Mouse (Mus musculus): ENCODE data around the gene Zfp13. TPM values are rescaled to one million over a fixed set of nuclear protein-coding genes. Genes with fewer than 3 reads are reported as not detected.

Zfp13 gene
- polyA plus RNA-seq, 1 experiment, result 2.9 TPM

DNA sequence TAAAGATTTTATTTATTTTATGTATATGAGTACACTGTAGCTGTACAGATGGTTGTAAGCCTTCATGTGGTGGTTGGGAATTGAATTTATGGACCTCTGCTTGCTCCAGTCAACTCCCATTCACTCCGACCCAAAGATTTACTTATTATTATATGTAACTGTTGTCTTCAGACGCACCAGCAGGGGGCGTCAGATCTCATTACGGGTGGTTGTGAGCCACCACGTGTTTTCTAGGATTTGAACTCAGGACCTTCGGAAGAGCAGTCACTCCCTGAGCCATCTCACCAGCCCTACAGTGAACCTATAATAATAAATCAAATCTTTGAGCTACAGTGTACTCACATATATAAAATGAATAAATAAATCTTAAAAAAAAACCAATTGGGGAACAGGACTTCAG is 27.2 kb downstream of the Zfp13 start:
- Histone ChIP-seq H3K27me3 (ENCODE audit: control insufficient read depth, insufficient read depth, low read length) (no peaks in the 10 kb centered on the region), H3K4me1 (ENCODE audit: control insufficient read depth, insufficient read depth, insufficient read length) (no peaks in the 10 kb centered on the region), H3K4me3 (ENCODE audit: extremely low read depth, insufficient read depth, insufficient read length) (no peak overlapping the region), H3K27ac (ENCODE audit: insufficient read depth, low read length) (no peak overlapping the region), H3K36me3 (ENCODE audit: control insufficient read depth, insufficient read depth, low read length) (no peaks in the 10 kb centered on the region)
- DNase-seq (ENCODE audit: low read depth in 1 of 2, low spot score in 2 of 2), result no peak
- 76% methylated on average over 6 of the region's 6 CpGs for WGBS
- TF ChIP-seq POLR2A (IDR thresholded peaks at IDR 0.05; ENCODE audit: low read depth, low read length), result no peak
- no peak for TF ChIP-seq CTCF (IDR thresholded peaks at IDR 0.05; ENCODE audit: extremely low read depth, insufficient read depth, insufficient read length, insufficient replicate concordance)

GRCm38 (mm10) chr17:23571084-23571483 is 28.2 kb downstream of the Zfp13 start:
- no peak for TF ChIP-seq POLR2A (IDR thresholded peaks at IDR 0.05; ENCODE audit: low read depth, low read length)
- TF ChIP-seq CTCF (IDR thresholded peaks at IDR 0.05; ENCODE audit: extremely low read depth, insufficient read depth, insufficient read length, insufficient replicate concordance), result no peak
- no peak overlapping the region for H3K4me3 ChIP-seq (ENCODE audit: extremely low read depth, insufficient read depth, insufficient read length)
- H3K4me1 ChIP-seq (ENCODE audit: control insufficient read depth, insufficient read depth, insufficient read length), result no peaks in the 10 kb centered on the region
- 23% methylated on average over 5 of the region's 5 CpGs for WGBS
- H3K27me3 ChIP-seq (ENCODE audit: control insufficient read depth, insufficient read depth, low read length), result no peaks in the 10 kb centered on the region
- DNase-seq (ENCODE audit: low read depth in 1 of 2, low spot score in 2 of 2), result no peak
- no peaks in the 10 kb centered on the region for H3K36me3 ChIP-seq (ENCODE audit: control insufficient read depth, insufficient read depth, low read length)
- no peak overlapping the region for H3K27ac ChIP-seq (ENCODE audit: insufficient read depth, low read length)

- no peak for TF ChIP-seq POLR2A (IDR thresholded peaks at IDR 0.05; ENCODE audit: low read depth, low read length)
- TF ChIP-seq CTCF (IDR thresholded peaks at IDR 0.05; ENCODE audit: extremely low read depth, insufficient read depth, insufficient read length, insufficient replicate concordance), result peak; percentile 62; the same call in 1 of the 2 replicates
- H3K27ac ChIP-seq (ENCODE audit: insufficient read depth, low read length), result no peak overlapping the region
- H3K4me1 ChIP-seq (ENCODE audit: control insufficient read depth, insufficient read depth, insufficient read length), result 0 out of 2 replicates have a peak, but pooled peaks cover under 1% of the 10 kb centered on the region
- H3K36me3 ChIP-seq (ENCODE audit: control insufficient read depth, insufficient read depth, low read length), result no peaks in the 10 kb centered on the region
- WGBS, result 30% methylated on average over 6 of the region's 6 CpGs
- peak; percentile 31 to 49 for DNase-seq (ENCODE audit: low read depth in 1 of 2, low spot score in 2 of 2)
- H3K4me3 ChIP-seq (ENCODE audit: extremely low read depth, insufficient read depth, insufficient read length), result no peak overlapping the region
- no peaks in the 10 kb centered on the region for H3K27me3 ChIP-seq (ENCODE audit: control insufficient read depth, insufficient read depth, low read length)
Observed at GRCm38 (mm10) chr17:23570017-23570416, 29.3 kb downstream of the Zfp13 start.

DNA sequence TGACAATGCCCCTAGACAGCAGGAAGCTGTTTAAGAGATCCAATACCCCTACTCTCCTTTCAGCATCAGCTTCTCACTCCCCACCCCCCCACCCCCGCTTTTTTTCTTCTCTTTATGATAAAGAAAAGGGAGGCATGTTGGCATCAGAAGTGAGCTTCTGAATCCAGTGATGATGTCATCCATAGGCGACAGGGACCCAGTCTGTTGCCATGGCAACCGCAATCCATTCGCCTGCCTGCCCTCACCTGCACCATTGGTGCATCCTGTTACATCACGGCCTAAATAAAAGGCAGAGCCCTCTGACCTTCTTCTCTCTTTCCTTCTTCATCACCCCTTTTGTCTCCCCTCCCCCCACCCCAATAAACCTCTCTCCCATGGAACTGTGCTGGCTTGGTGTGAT is 30.9 kb downstream of the Zfp13 start:
- WGBS, result 71% methylated on average over 5 of the region's 5 CpGs
- DNase-seq (ENCODE audit: low read depth in 1 of 2, low spot score in 2 of 2), result no peak
- Histone ChIP-seq H3K27me3 (ENCODE audit: control insufficient read depth, insufficient read depth, low read length) (no peaks in the 10 kb centered on the region), H3K36me3 (ENCODE audit: control insufficient read depth, insufficient read depth, low read length) (no peaks in the 10 kb centered on the region), H3K27ac (ENCODE audit: insufficient read depth, low read length) (no peak overlapping the region), H3K4me1 (ENCODE audit: control insufficient read depth, insufficient read depth, insufficient read length) (peaks cover 6% of the 10 kb centered on the region; the same call in 1 of the 2 replicates), H3K4me3 (ENCODE audit: extremely low read depth, insufficient read depth, insufficient read length) (no peak overlapping the region)
- TF ChIP-seq POLR2A (IDR thresholded peaks at IDR 0.05; ENCODE audit: low read depth, low read length), result no peak
- no peak for TF ChIP-seq CTCF (IDR thresholded peaks at IDR 0.05; ENCODE audit: extremely low read depth, insufficient read depth, insufficient read length, insufficient replicate concordance)

DNA sequence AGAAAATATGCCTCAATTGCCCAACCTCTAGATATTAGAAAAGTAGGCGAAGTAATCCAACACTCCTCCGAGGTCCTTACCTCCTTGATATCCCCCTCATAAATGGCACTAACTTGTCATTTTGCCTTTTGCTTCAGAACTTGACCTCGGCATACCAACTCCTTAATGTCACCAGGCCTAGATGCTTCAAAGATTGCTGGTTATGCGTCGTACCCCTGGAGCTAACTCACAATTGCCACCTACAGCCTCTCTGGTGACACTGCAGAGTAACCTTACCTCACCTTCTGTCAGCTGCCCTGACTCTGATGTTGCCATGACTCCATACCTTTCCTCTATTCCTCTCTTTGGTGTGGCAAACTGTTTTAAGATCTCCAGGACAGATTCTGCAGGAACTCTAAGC is 32.5 kb downstream of the Zfp13 start:
- Histone ChIP-seq H3K27ac (ENCODE audit: insufficient read depth, low read length) (no peak overlapping the region), H3K36me3 (ENCODE audit: control insufficient read depth, insufficient read depth, low read length) (no peaks in the 10 kb centered on the region), H3K27me3 (ENCODE audit: control insufficient read depth, insufficient read depth, low read length) (no peaks in the 10 kb centered on the region), H3K4me3 (ENCODE audit: extremely low read depth, insufficient read depth, insufficient read length) (no peak overlapping the region), H3K4me1 (ENCODE audit: control insufficient read depth, insufficient read depth, insufficient read length) (peaks cover 6% of the 10 kb centered on the region; the same call in 1 of the 2 replicates)
- DNase-seq (ENCODE audit: low read depth in 1 of 2, low spot score in 2 of 2), result no peak
- no peak for TF ChIP-seq CTCF (IDR thresholded peaks at IDR 0.05; ENCODE audit: extremely low read depth, insufficient read depth, insufficient read length, insufficient replicate concordance)
- TF ChIP-seq POLR2A (IDR thresholded peaks at IDR 0.05; ENCODE audit: low read depth, low read length), result no peak
- WGBS, result 41% methylated on average over 5 of the region's 5 CpGs

DNA sequence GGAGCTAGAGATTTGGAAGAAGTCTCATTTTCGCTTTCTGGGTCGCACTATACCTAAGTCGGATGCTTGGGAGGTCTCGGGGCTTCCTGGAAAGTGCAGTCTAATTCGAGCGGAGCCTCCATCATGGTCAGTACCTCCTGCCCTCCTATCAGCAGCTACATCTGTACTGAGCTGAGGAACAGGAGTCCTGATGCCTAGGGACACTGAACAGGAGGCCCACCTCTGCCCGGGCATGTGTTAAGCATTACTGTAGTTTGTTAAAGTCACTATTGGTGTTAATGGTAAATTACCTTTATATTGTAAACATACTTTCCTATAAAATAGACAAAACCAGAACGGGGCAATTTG is 34.9 kb downstream of the Zfp13 start:
- no peaks in the 10 kb centered on the region for H3K27me3 ChIP-seq (ENCODE audit: control insufficient read depth, insufficient read depth, low read length)
- peaks cover 6% of the 10 kb centered on the region; the same call in 1 of the 2 replicates for H3K4me1 ChIP-seq (ENCODE audit: control insufficient read depth, insufficient read depth, insufficient read length)
- 0% methylated on average over 8 of the region's 8 CpGs for whole genome bisulfite sequencing
- TF ChIP-seq POLR2A (IDR thresholded peaks at IDR 0.05; ENCODE audit: low read depth, low read length), result no peak
- no peak for TF ChIP-seq CTCF (IDR thresholded peaks at IDR 0.05; ENCODE audit: extremely low read depth, insufficient read depth, insufficient read length, insufficient replicate concordance)
- DNase-seq (ENCODE audit: low read depth in 1 of 2, low spot score in 2 of 2), result no peak
- H3K36me3 ChIP-seq (ENCODE audit: control insufficient read depth, insufficient read depth, low read length), result peaks cover 7% of the 10 kb centered on the region
- H3K4me3 ChIP-seq (ENCODE audit: extremely low read depth, insufficient read depth, insufficient read length), result peak overlapping the region; percentile 73
- H3K27ac ChIP-seq (ENCODE audit: insufficient read depth, low read length), result peak overlapping the region; percentile 81

DNA sequence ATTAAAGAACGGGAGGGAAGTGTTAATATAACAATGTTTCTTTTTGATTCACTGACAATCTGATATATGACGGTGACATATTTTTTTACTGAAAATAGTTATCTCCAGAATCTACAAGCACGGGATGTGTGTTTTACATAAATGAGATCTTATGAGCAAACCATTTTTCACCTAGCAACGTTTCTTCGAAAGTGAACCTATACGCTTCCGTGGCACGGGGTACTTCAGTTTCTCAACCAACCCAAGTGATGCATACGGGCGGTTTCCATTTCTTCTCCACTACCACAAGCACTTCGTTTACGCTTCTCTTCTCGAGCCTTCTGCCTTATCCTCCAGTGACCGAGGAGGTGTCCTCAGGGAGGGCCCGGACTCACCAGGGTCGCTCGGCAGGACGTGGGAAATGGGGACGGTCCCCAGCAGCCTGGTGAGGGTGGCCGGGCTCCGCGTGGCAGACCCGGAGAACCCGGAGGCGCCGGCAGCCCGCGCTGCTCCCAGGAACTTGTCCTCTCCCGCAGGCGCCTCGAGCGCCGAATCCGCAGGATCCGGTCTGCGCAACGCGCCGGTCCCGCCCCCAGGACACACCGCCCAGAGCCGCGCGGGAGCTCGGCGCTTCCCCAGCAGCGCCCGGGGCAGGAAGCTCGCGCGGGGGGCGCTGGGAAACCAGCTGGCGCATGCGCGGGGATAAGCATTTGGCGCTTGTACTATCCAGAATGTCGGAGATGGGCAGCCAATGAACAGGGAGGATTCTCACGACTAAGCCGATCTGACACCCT is 35.5 kb downstream of the Zfp13 start, which contains the start of gene Zfp213:
Zfp213 (minus strand) TSS at position 644 of the 773 bp plus-strand sequence.
- TF ChIP-seq CTCF (IDR thresholded peaks at IDR 0.05; ENCODE audit: extremely low read depth, insufficient read depth, insufficient read length, insufficient replicate concordance) (no peak), POLR2A (IDR thresholded peaks at IDR 0.05; ENCODE audit: low read depth, low read length) (peak; percentile 74)
- Histone ChIP-seq H3K27me3 (ENCODE audit: control insufficient read depth, insufficient read depth, low read length) (no peaks in the 10 kb centered on the region), H3K4me1 (ENCODE audit: control insufficient read depth, insufficient read depth, insufficient read length) (peaks cover 6% of the 10 kb centered on the region; the same call in 1 of the 2 replicates), H3K36me3 (ENCODE audit: control insufficient read depth, insufficient read depth, low read length) (peaks cover 12% of the 10 kb centered on the region), H3K4me3 (ENCODE audit: extremely low read depth, insufficient read depth, insufficient read length) (peak within 1 kb of the TSS; percentile 73), H3K27ac (ENCODE audit: insufficient read depth, low read length) (peak within 1 kb of the TSS; percentile 93)
- peak; percentile 83 to 93 for DNase-seq (ENCODE audit: low read depth in 1 of 2, low spot score in 2 of 2)
- under 1% methylated on average over 59 of the region's 59 CpGs for WGBS

Data from spleen, adult 2 months (tissue).